Comparison of ENCODE assay signal across 30 mouse cellular contexts in the genomic region with DNA sequence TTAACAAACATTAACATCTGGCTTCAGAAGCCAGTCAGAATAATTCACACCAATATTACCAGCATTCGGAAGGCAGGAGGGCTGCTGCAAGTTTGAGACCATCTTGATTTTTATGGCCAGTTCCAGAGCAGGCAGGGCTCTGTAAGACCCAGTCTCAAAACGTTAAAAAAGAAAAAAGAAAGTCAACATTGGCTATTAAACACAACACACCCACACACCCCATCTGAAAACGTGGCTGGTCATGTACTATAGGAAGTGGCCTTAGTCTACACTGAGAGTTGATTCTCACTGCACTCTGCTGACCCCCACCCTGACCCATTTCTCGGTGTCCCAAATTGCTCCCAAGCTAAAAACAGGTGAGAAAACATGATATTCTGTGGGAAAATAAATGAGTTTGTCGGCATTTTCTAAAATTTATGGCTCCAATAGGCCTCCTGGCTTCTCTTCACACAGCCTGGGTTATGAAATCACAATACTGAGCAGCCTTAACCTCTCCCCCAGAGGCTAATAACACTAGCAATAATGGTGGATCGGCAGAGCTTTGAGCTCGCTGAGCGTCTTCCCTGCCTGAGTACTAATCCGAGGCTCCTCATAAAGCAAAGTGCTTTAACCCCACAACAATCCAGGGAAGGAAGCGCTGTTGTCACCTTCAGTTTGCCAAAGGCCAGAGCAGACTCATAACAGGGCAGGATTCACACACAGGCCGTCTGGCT.
A peak's percentile ranks its signal among the peaks of the same experiment; 100 is the strongest.
DNase-seq lines count a peak whose midpoint lies in the region; ATAC-seq and TF ChIP-seq lines count a peak whose summit lies in the region.
"Had no signal": no experiment of that assay in that cellular context is flagged by ENCODE, and none has a peak within 500 bp of the region (broad histone marks: within the 10 kb centered on the region; RNA-seq: fewer than 3 reads in every experiment).

No protein-coding gene starts in this region.

- no peaks in the 10 kb centered on the region for H3K27me3 ChIP-seq in hindbrain, embryonic 11.5 days (ENCODE audit: control insufficient read depth, insufficient read depth, low read length)
- H3K27me3 ChIP-seq in hindbrain, postnatal 0 days (ENCODE audit: insufficient read depth, low read length) = no peaks in the 10 kb centered on the region
- H3K27me3 ChIP-seq in neural tube, embryonic 11.5 days (ENCODE audit: control insufficient read depth, insufficient read depth, low read length) = no peaks in the 10 kb centered on the region
- H3K27me3 ChIP-seq in limb, embryonic 14.5 days (ENCODE audit: control insufficient read depth, insufficient read depth, low read length) = no peaks in the 10 kb centered on the region
- H3K27me3 ChIP-seq in liver, embryonic 12.5 days (replicated peaks) = no peaks in the 10 kb centered on the region
- H3K27me3 ChIP-seq in lung, postnatal 0 days (replicated peaks; ENCODE audit: insufficient read depth, low read length) = no peaks in the 10 kb centered on the region
- H3K27me3 ChIP-seq: embryonic facial prominence, embryonic 15.5 days; forebrain, embryonic 12.5 days; heart, embryonic 12.5 days; liver, embryonic 15.5 days had no signal

- TF ChIP-seq EP300 in lung, postnatal 0 days (IDR thresholded peaks at IDR 0.05) = no peak

- no peak overlapping the region for H3K9ac ChIP-seq in hindbrain, embryonic 11.5 days (ENCODE audit: low read depth, low read length)
- no peak overlapping the region for H3K9ac ChIP-seq in hindbrain, postnatal 0 days (replicated peaks; ENCODE audit: low read length)
- H3K9ac ChIP-seq in neural tube, embryonic 11.5 days (ENCODE audit: low read length) = no peak overlapping the region
- no peak overlapping the region for H3K9ac ChIP-seq in limb, embryonic 14.5 days (ENCODE audit: low read depth, low read length, severe bottlenecking)
- H3K9ac ChIP-seq in liver, embryonic 12.5 days = no peak overlapping the region
- no peak overlapping the region for H3K9ac ChIP-seq in lung, postnatal 0 days (replicated peaks; ENCODE audit: low read depth)
- H3K9ac ChIP-seq: embryonic facial prominence, embryonic 15.5 days; forebrain, embryonic 12.5 days; forebrain, postnatal 0 days; heart, embryonic 12.5 days; liver, embryonic 15.5 days; lung, embryonic 14.5 days had no signal

- H3K4me3 ChIP-seq in hindbrain, embryonic 11.5 days (ENCODE audit: low read depth, low read length) = no peak overlapping the region
- no peak overlapping the region for H3K4me3 ChIP-seq in hindbrain, postnatal 0 days (ENCODE audit: low read length)
- H3K4me3 ChIP-seq in neural tube, embryonic 11.5 days (ENCODE audit: low read depth, low read length) = no peak overlapping the region
- H3K4me3 ChIP-seq in limb, embryonic 14.5 days (replicated peaks; ENCODE audit: low read length) = no peak overlapping the region
- no peak overlapping the region for H3K4me3 ChIP-seq in liver, embryonic 12.5 days
- no peak overlapping the region for H3K4me3 ChIP-seq in lung, postnatal 0 days (ENCODE audit: low read depth, low read length)
- H3K4me3 ChIP-seq: embryonic facial prominence, embryonic 10.5 days; embryonic facial prominence, embryonic 15.5 days; forebrain, embryonic 12.5 days; heart, embryonic 12.5 days; layer of hippocampus, adult 2 months; liver, embryonic 15.5 days; midbrain, embryonic 10.5 days; myocyte had no signal

- H3K36me3 ChIP-seq in hindbrain, embryonic 11.5 days (ENCODE audit: control insufficient read depth, insufficient read depth, low read length) = no peaks in the 10 kb centered on the region
- no peaks in the 10 kb centered on the region for H3K36me3 ChIP-seq in hindbrain, postnatal 0 days (ENCODE audit: insufficient read depth, low read length)
- H3K36me3 ChIP-seq in neural tube, embryonic 11.5 days (ENCODE audit: control insufficient read depth, insufficient read depth, low read length) = no peaks in the 10 kb centered on the region
- H3K36me3 ChIP-seq in limb, embryonic 14.5 days (ENCODE audit: control insufficient read depth, insufficient read depth, low read length) = no peaks in the 10 kb centered on the region
- H3K36me3 ChIP-seq in liver, embryonic 12.5 days = no peaks in the 10 kb centered on the region
- H3K36me3 ChIP-seq in lung, postnatal 0 days (ENCODE audit: insufficient read depth, low read length) = no peaks in the 10 kb centered on the region
- H3K36me3 ChIP-seq: embryonic facial prominence, embryonic 10.5 days; embryonic facial prominence, embryonic 15.5 days; forebrain, embryonic 12.5 days; G1E; heart, embryonic 12.5 days; liver, embryonic 15.5 days; midbrain, embryonic 10.5 days had no signal

- H3K4me1 ChIP-seq in hindbrain, embryonic 11.5 days (replicated peaks; ENCODE audit: control insufficient read depth, insufficient read depth, low read length) = no peaks in the 10 kb centered on the region
- H3K4me1 ChIP-seq in hindbrain, postnatal 0 days (ENCODE audit: insufficient read depth, low read length) = no peaks in the 10 kb centered on the region
- H3K4me1 ChIP-seq in neural tube, embryonic 11.5 days (ENCODE audit: control insufficient read depth, insufficient read depth, low read length) = no peaks in the 10 kb centered on the region
- H3K4me1 ChIP-seq in limb, embryonic 14.5 days (ENCODE audit: control insufficient read depth, insufficient read depth, low read length) = no peaks in the 10 kb centered on the region
- H3K4me1 ChIP-seq in liver, embryonic 12.5 days = no peaks in the 10 kb centered on the region
- H3K4me1 ChIP-seq in lung, postnatal 0 days (ENCODE audit: insufficient read depth, low read depth, low read length) = no peaks in the 10 kb centered on the region
- H3K4me1 ChIP-seq: embryonic facial prominence, embryonic 15.5 days; heart, embryonic 12.5 days; liver, embryonic 15.5 days had no signal

- 81% methylated on average over 11 of the region's 11 CpGs for WGBS in hindbrain, embryonic 11.5 days
- WGBS in hindbrain, postnatal 0 days = 75% methylated on average over 11 of the region's 11 CpGs
- 51% methylated on average over 11 of the region's 11 CpGs for WGBS in neural tube, embryonic 11.5 days
- 24% methylated on average over 11 of the region's 11 CpGs for WGBS in limb, embryonic 14.5 days
- WGBS in liver, embryonic 12.5 days (ENCODE audit: insufficient replicate concordance) = 65% methylated on average over 11 of the region's 11 CpGs
- WGBS in lung, postnatal 0 days = 75% methylated on average over 11 of the region's 11 CpGs

- TF ChIP-seq CTCF in hindbrain, postnatal 0 days (IDR thresholded peaks at IDR 0.05; ENCODE audit: low read depth) = no peak
- TF ChIP-seq CTCF in lung, postnatal 0 days (IDR thresholded peaks at IDR 0.05) = no peak

- no peak for ATAC-seq in hindbrain, embryonic 11.5 days (ENCODE audit: low FRiP score)
- ATAC-seq in hindbrain, postnatal 0 days = no peak
- ATAC-seq in neural tube, embryonic 11.5 days (ENCODE audit: insufficient read depth, low FRiP score, low TSS enrichment) = no peak
- ATAC-seq in limb, embryonic 14.5 days (ENCODE audit: low FRiP score, low read depth) = peak; percentile 55
- ATAC-seq in liver, embryonic 12.5 days = no peak
- ATAC-seq in lung, postnatal 0 days = no peak
- ATAC-seq: forebrain, postnatal 0 days; inflammation-experienced regulatory T-cells, adult 6 months had no signal

- no peak overlapping the region for H3K4me2 ChIP-seq in hindbrain, embryonic 11.5 days (replicated peaks; ENCODE audit: low read depth, low read length)
- H3K4me2 ChIP-seq in hindbrain, postnatal 0 days (ENCODE audit: low read depth, low read length) = no peak overlapping the region
- no peak overlapping the region for H3K4me2 ChIP-seq in neural tube, embryonic 11.5 days (ENCODE audit: low read depth)
- H3K4me2 ChIP-seq in limb, embryonic 14.5 days (replicated peaks; ENCODE audit: low read depth, low read length, severe bottlenecking) = no peak overlapping the region
- H3K4me2 ChIP-seq in liver, embryonic 12.5 days = no peak overlapping the region
- H3K4me2 ChIP-seq in lung, postnatal 0 days (replicated peaks; ENCODE audit: low read depth, low read length) = no peak overlapping the region
- H3K4me2 ChIP-seq: embryonic facial prominence, embryonic 15.5 days; forebrain, embryonic 12.5 days; heart, embryonic 12.5 days; liver, embryonic 15.5 days; lung, embryonic 14.5 days had no signal

- H3K9me3 ChIP-seq in hindbrain, embryonic 11.5 days (ENCODE audit: control insufficient read depth, low read length) = no peaks in the 10 kb centered on the region
- no peaks in the 10 kb centered on the region for H3K9me3 ChIP-seq in hindbrain, postnatal 0 days (ENCODE audit: low read length)
- H3K9me3 ChIP-seq in neural tube, embryonic 11.5 days (ENCODE audit: control insufficient read depth, low read length) = no peaks in the 10 kb centered on the region
- H3K9me3 ChIP-seq in limb, embryonic 14.5 days (ENCODE audit: control insufficient read depth, low read length) = no peaks in the 10 kb centered on the region
- H3K9me3 ChIP-seq in liver, embryonic 12.5 days (replicated peaks) = no peaks in the 10 kb centered on the region
- H3K9me3 ChIP-seq in lung, postnatal 0 days (ENCODE audit: low read length) = no peaks in the 10 kb centered on the region
- H3K9me3 ChIP-seq: embryonic facial prominence, embryonic 10.5 days; embryonic facial prominence, embryonic 15.5 days; forebrain, embryonic 12.5 days; heart, embryonic 12.5 days; liver, embryonic 15.5 days; midbrain, embryonic 10.5 days had no signal

- H3K27ac ChIP-seq in hindbrain, embryonic 11.5 days (ENCODE audit: low read depth, low read length) = 0 out of 2 replicates have a peak overlapping the region, but pooled peaks have one; percentile 47
- no peak overlapping the region for H3K27ac ChIP-seq in hindbrain, postnatal 0 days
- H3K27ac ChIP-seq in neural tube, embryonic 11.5 days (ENCODE audit: low read depth, low read length) = peak overlapping the region; percentile 11; the same call in 1 of the 2 replicates
- H3K27ac ChIP-seq in limb, embryonic 14.5 days (replicated peaks; ENCODE audit: low read depth, low read length) = no peak overlapping the region
- H3K27ac ChIP-seq in liver, embryonic 12.5 days = no peak overlapping the region
- no peak overlapping the region for H3K27ac ChIP-seq in lung, postnatal 0 days (ENCODE audit: low read length)
- H3K27ac ChIP-seq: embryonic facial prominence, embryonic 10.5 days; embryonic facial prominence, embryonic 15.5 days; layer of hippocampus, adult 2 months; liver, embryonic 15.5 days; midbrain, embryonic 10.5 days had no signal

- no peak for TF ChIP-seq POLR2A in limb, embryonic 14.5 days (IDR thresholded peaks at IDR 0.05; ENCODE audit: borderline replicate concordance, extremely low read depth, insufficient read depth, insufficient read length)

- no peak for DNase-seq in hindbrain, embryonic 11.5 days (ENCODE audit: low spot score)
- DNase-seq in hindbrain, postnatal 0 days (ENCODE audit: low spot score) = no peak
- no peak for DNase-seq in neural tube, embryonic 11.5 days (ENCODE audit: low spot score)
- DNase-seq in neural tube, embryonic 10.5 days (ENCODE audit: extremely low spot score, low spot score) = no peak
- peak; percentile 52 for DNase-seq in limb, embryonic 14.5 days (ENCODE audit: low spot score)
- no peak for DNase-seq in gastrocnemius, adult 18-20 months (ENCODE audit: low spot score)
- no peak for DNase-seq in lung, postnatal 0 days (ENCODE audit: low spot score)
- DNase-seq: adrenal gland, postnatal 25 days; cerebellum, adult 8-10 months; cerebellum, postnatal 25 days; forebrain, postnatal 0 days; gastrocnemius, postnatal 14 days; heart, adult 18-20 months; heart, postnatal 4 days; kidney, adult 11 months; kidney, postnatal 25 days; liver; lung, embryonic 14.5 days; thymus, postnatal 4 days had no signal

Comparison
In these comparisons a context has a peak if more than half of its experiments do, and no peak if none do; other contexts are left out.
1. H3K27ac ChIP-seq: peak in hindbrain, embryonic 11.5 days (single experiment) and neural tube, embryonic 11.5 days (single experiment); none in hindbrain, postnatal 0 days (single experiment), limb, embryonic 14.5 days (single experiment), liver, embryonic 12.5 days (single experiment) and lung, postnatal 0 days (single experiment).